Mouse (Mus musculus) C2C12 (cell line): ENCODE data around the gene Gm8220.
"Not testable (repeated sequence)": the region's sequence is repeated elsewhere in the genome, so short reads cannot be mapped to it uniquely, and the experiment has no call there.

ENCODE experiments used
- CTCF ChIP-seq: IDR thresholded peaks from one replicate; pipeline ENCODE4 v1.5.1; 2011; ENCODE audit not compliant: control insufficient read depth, insufficient read depth, insufficient read length
- MAX ChIP-seq: IDR thresholded peaks from one replicate; pipeline ENCODE4 v1.6.1; 2011; ENCODE audit warnings: mild to moderate bottlenecking, control low read depth
- MYOD1 ChIP-seq: IDR thresholded peaks from one replicate; pipeline ENCODE4 v1.6.1; 2011; ENCODE audit warnings: low read depth; ENCODE audit not compliant: control insufficient read depth, insufficient read length
- MYOG ChIP-seq: IDR thresholded peaks from one replicate; pipeline ENCODE4 v1.6.1; 2011; ENCODE audit not compliant: control insufficient read depth, insufficient read length; ENCODE audit errors: extremely low read depth
- USF1 ChIP-seq: IDR thresholded peaks from one replicate; pipeline ENCODE4 v1.6.1; 2011; ENCODE audit warnings: low read depth, mild to moderate bottlenecking, control low read depth, moderate library complexity

DNA sequence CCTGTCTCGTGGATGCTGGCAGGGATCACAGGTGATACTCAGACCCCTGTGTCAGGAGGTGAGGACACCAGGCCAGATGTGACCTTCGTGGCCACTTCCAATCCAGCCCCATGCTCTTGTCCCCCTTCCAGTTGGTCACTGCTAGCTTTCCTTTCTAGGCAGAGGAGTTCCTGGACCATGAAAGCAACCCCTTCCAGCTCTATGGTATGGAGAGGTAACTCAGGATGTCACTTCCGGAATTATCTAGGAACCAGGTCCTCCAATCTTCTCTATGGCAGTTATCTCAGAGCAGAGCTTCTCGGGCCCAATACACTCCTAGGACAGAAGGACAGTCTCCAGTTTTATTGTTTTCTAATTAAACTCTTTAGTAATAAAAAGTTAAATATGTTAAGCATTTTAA is 26.7 kb downstream of the Gm8220 start:
- TF ChIP-seq CTCF, MYOD1, USF1, MYOG, MAX: not testable (repeated sequence)
